Mouse (Mus musculus) erythroblast, embryonic 14.5 days (primary cell): ENCODE results near the gene Akap2. TPM values are rescaled to one million over a fixed set of nuclear protein-coding genes. Genes with fewer than 3 reads are reported as not detected.
A peak's percentile ranks its signal among the peaks of the same experiment; 100 is the strongest.

Experiments used
- H3K27me3 ChIP-seq: 2 replicates; pipeline ENCODE4 v1.6.1; 2012; ENCODE audit warnings: inconsistent platforms; ENCODE audit not compliant: control insufficient read depth
- H3K36me3 ChIP-seq: 2 replicates; pipeline ENCODE4 v1.6.1; 2012; ENCODE audit warnings: mild to moderate bottlenecking, inconsistent platforms; ENCODE audit not compliant: control insufficient read depth
- H3K4me1 ChIP-seq: 2 replicates; pipeline ENCODE4 v1.6.1; 2012; ENCODE audit warnings: inconsistent platforms; ENCODE audit not compliant: control insufficient read depth
- H3K4me3 ChIP-seq: replicated peaks from 2 replicates; pipeline ENCODE3; 2012; ENCODE audit warnings: moderate library complexity, mild to moderate bottlenecking, inconsistent platforms
- H3K9me3 ChIP-seq: 2 replicates; pipeline ENCODE4 v1.6.1; 2012; ENCODE audit warnings: low read length, inconsistent platforms, mixed read lengths; ENCODE audit not compliant: control insufficient read depth
- GATA1 ChIP-seq: IDR thresholded peaks from 2 replicates; pipeline ENCODE4 v1.6.1; 2012; ENCODE audit warnings: low read length, inconsistent platforms, mixed read lengths
- TAL1 ChIP-seq: IDR thresholded peaks from 3 replicates; pipeline ENCODE4 v1.6.1; 2012; ENCODE audit warnings: low read length, inconsistent platforms, mixed read lengths
- polyA plus RNA-seq: library from polyadenylated mRNA; stranded (reverse); fragments of >175 nt; gene quantifications from 2 replicates; pipeline ENCODE4 v1.2.3, GENCODE M21; 2012

Akap2 gene
- polyA plus RNA-seq, 1 experiment, result under 0.01 TPM

DNA sequence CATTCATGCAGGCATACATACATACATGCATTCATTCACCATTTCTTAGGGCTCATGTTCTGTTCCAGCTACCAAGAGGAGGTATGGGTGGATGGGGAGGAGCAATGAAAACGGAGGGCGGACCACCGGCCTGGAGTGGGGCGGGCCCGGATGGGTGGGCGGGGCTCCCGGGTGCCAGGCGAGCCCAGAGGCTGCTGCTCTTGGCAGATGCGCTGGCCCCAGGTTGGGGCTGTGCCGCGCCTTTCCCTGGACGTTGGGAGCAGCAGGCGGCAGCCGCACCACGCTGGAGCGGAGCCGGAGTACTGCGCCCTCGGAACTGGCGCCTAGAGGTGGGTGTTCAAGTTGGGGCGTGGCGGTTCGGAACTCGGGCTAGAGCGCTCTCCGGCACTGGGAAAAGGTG is 64.5 kb downstream of the Akap2 start:
- no peak for TF ChIP-seq TAL1
- TF ChIP-seq GATA1, result no peak
- Histone ChIP-seq H3K27me3 (peaks cover 49% of the 10 kb centered on the region), H3K9me3 (no peaks in the 10 kb centered on the region; the same call in 1 of the 2 replicates), H3K4me3 (peak overlapping the region; percentile 47), H3K4me1 (peaks cover 13% of the 10 kb centered on the region), H3K36me3 (no peaks in the 10 kb centered on the region)

GRCm38 (mm10) chr4:57782549-57783390 is 65.3 kb downstream of the Akap2 start:
- Histone ChIP-seq H3K4me3 (peak overlapping the region; percentile 47), H3K36me3 (no peaks in the 10 kb centered on the region), H3K27me3 (peaks cover 47% of the 10 kb centered on the region), H3K9me3 (no peaks in the 10 kb centered on the region; the same call in 1 of the 2 replicates), H3K4me1 (peaks cover 13% of the 10 kb centered on the region)
- TF ChIP-seq GATA1 (no peak), TAL1 (no peak)

DNA sequence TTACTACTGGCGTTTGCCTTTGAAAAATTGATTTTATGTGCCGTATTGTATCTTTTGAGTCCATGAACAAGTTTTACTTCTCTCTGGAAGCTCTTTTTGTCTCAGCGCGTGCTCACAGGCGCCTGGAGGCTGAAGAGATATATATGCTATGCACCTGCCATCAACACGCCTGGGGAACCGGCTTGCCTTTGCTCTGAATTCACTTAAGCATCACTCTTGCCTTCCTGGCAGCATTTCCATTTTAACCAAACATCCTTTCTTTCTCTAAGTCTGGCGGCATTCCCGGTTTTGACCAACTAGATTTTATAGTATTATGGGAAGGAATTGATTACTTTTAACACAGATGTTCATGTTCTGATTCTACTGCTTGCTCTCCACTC is 65.9 kb downstream of the Akap2 start:
- Histone ChIP-seq H3K4me3 (no peak overlapping the region), H3K4me1 (peaks cover 13% of the 10 kb centered on the region), H3K36me3 (no peaks in the 10 kb centered on the region), H3K9me3 (no peaks in the 10 kb centered on the region; the same call in 1 of the 2 replicates), H3K27me3 (peaks cover 45% of the 10 kb centered on the region)
- TF ChIP-seq TAL1 (no peak), GATA1 (no peak)

DNA sequence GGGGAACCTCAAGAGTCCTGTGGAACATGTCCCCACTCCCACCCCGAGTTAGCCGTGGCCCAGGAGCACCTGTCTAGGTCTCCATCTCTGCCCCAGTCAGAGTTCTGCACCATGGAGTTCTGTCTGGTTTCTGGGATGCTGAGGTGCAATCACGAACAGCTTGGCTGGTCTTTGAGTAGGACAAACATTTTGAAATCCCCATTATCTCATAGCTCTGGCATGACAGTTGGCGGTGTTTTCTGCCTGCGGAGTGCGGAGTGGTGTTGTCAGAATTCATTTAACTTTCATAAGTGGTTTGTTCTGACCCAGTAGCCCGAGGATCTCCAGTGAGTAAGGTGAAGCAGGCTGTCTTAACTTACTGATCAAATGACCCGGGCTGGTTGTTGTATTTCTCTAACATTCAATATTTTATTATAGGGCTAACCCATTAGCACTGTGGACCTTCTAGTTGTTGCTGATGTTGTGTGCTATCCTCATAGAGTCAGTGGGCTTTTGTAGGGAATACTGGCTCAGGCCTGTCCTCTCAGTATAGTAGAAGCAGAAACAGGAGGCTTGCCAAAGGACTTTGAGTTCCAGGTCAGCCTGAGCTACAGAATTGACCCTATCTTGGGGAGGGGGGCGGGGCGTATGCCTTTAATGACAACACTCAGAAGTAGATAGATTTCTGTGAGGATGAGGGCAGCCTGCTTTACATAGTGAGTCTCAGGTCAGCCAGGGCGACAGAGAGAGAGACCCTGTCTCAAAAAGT is 66.6 kb downstream of the Akap2 start:
- H3K4me1 ChIP-seq, result peaks cover 13% of the 10 kb centered on the region
- peaks cover 45% of the 10 kb centered on the region for H3K27me3 ChIP-seq
- no peak for TF ChIP-seq GATA1
- TF ChIP-seq TAL1, result no peak
- H3K4me3 ChIP-seq, result no peak overlapping the region
- H3K9me3 ChIP-seq, result no peaks in the 10 kb centered on the region; the same call in 1 of the 2 replicates
- H3K36me3 ChIP-seq, result no peaks in the 10 kb centered on the region

DNA sequence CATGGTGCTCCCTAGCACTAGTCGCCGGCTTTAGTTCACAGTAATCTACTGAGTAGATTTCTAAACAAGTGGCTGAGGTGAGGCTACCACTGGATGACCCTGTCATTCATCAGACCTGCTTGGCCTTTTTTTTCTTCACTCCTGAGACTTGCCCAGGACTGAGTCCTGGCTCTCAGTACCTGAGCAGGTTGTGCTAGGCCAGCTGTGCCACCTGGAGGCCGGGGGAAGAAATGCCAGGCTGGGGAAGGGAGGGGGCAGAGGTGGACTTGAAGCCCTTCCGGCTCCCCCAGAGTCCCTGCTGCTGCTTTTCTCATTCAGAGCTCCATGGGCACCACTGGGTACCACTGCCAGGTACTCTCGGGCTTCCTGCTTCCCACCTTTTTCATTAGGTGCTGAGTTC is 71.3 kb downstream of the Akap2 start:
- Histone ChIP-seq H3K4me3 (no peak overlapping the region), H3K27me3 (peaks cover 6% of the 10 kb centered on the region), H3K36me3 (no peaks in the 10 kb centered on the region), H3K4me1 (peaks cover 2% of the 10 kb centered on the region), H3K9me3 (no peaks in the 10 kb centered on the region)
- TF ChIP-seq GATA1 (no peak), TAL1 (no peak)

DNA sequence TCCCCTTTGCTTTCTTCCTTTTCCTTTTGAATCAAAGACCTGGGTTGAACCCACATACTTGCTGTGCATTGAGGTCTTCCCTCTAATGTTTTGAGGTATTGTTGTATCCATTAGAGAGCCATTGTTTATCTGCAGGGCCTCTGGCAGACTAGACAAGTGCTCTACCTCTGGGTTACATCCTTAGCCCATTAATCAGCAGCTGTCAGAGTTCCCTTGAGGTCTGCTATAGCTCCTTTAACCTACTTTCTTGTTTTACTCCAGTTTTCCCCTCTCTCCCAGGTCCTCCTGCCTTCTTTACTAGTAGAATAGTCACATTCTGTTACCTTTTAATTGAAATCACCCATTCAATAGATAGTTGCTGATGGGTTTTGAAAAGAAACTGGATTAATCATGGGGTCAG is 71.7 kb downstream of the Akap2 start:
- H3K9me3 ChIP-seq, result no peaks in the 10 kb centered on the region
- no peak overlapping the region for H3K4me3 ChIP-seq
- H3K36me3 ChIP-seq, result no peaks in the 10 kb centered on the region
- peaks cover 2% of the 10 kb centered on the region for H3K27me3 ChIP-seq
- H3K4me1 ChIP-seq, result peaks cover 6% of the 10 kb centered on the region
- no peak for TF ChIP-seq GATA1
- TF ChIP-seq TAL1, result no peak

DNA sequence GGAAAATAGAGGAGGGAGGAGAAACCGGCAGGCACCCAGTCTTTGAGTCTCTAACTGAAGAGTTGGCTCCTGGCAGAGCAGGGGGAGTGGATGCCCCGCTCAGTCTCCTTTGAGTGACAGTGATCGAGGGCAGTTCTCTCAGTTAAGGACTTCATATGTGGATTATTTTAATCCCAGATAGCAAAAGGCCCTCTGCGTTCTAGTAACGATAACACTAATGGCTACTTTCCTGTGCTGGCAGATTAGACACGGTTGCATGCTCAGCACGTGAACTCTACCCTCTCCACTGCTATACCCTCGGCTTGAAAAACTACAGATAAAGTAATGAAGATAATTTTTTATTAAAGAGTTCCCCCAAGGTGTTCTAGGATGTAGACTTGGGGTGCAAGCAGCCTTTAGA is 76.5 kb downstream of the Akap2 start:
- no peaks in the 10 kb centered on the region for H3K36me3 ChIP-seq
- no peak overlapping the region for H3K4me3 ChIP-seq
- no peaks in the 10 kb centered on the region for H3K27me3 ChIP-seq
- no peaks in the 10 kb centered on the region for H3K9me3 ChIP-seq
- peaks cover 30% of the 10 kb centered on the region for H3K4me1 ChIP-seq
- no peak for TF ChIP-seq TAL1
- no peak for TF ChIP-seq GATA1

GRCm38 (mm10) chr4:57794547-57794946 is 77.1 kb downstream of the Akap2 start:
- no peaks in the 10 kb centered on the region for H3K36me3 ChIP-seq
- TF ChIP-seq TAL1, result no peak
- TF ChIP-seq GATA1, result no peak

GRCm38 (mm10) chr4:57797548-57798285 is 80.3 kb downstream of the Akap2 start:
- H3K9me3 ChIP-seq, result no peaks in the 10 kb centered on the region
- H3K4me3 ChIP-seq, result peak overlapping the region; percentile 38
- TF ChIP-seq GATA1 (no peak), TAL1 (no peak)
- H3K4me1 ChIP-seq, result peaks cover 38% of the 10 kb centered on the region
- no peaks in the 10 kb centered on the region for H3K36me3 ChIP-seq
- H3K27me3 ChIP-seq, result no peaks in the 10 kb centered on the region

More at GRCm38 (mm10) chr4:57794547-57794946, 77.1 kb downstream of the Akap2 start:
- Histone ChIP-seq H3K9me3 (no peaks in the 10 kb centered on the region), H3K27me3 (no peaks in the 10 kb centered on the region), H3K4me1 (peaks cover 35% of the 10 kb centered on the region), H3K4me3 (no peak overlapping the region)
